Mouse (Mus musculus) midbrain, postnatal 0 days (tissue): ENCODE measurements around the gene Ttll12. TPM values are rescaled to one million over a fixed set of nuclear protein-coding genes. Genes with fewer than 3 reads are reported as not detected.

ENCODE experiments used
- ATAC-seq: fragments of 200-750 bp; cut with Nextera tagmentation; 2 replicates; pipeline ENCODE4 v1.8.0; 2017; ENCODE audit warnings: moderate number of reproducible peaks, mild to moderate bottlenecking, moderate TSS enrichment, moderate library complexity; ENCODE audit not compliant: low FRiP score
- DNase-seq: peaks from one replicate; pipeline ENCODE4 v3.0.0-alpha.2; 2015; ENCODE audit warnings: low spot score
- H3K27ac ChIP-seq: fragments of 300-500 bp; sonication (generic); 2 replicates; pipeline ENCODE4 v1.5.1; 2014; ENCODE audit warnings: low read depth, mild to moderate bottlenecking, low read length, mixed read lengths
- H3K27me3 ChIP-seq: fragments of 300-500 bp; sonication (generic); 2 replicates; pipeline ENCODE4 v1.6.1; 2014; ENCODE audit warnings: low read length, control low read depth, mixed read lengths; ENCODE audit not compliant: insufficient read depth
- H3K36me3 ChIP-seq: fragments of 300-500 bp; sonication (generic); 2 replicates; pipeline ENCODE4 v1.6.1; 2014; ENCODE audit warnings: low read length, control low read depth, mixed read lengths; ENCODE audit not compliant: insufficient read depth
- H3K4me1 ChIP-seq: fragments of 300-500 bp; sonication (generic); 2 replicates; pipeline ENCODE4 v1.6.1; 2014; ENCODE audit warnings: mild to moderate bottlenecking, control low read depth, antibody characterized with exemption, low read length, mixed read lengths; ENCODE audit not compliant: insufficient read depth
- H3K4me2 ChIP-seq: fragments of 300-500 bp; sonication (generic); 2 replicates; pipeline ENCODE4 v1.6.1; 2014; ENCODE audit warnings: low read depth, mild to moderate bottlenecking, low read length, mixed read lengths; ENCODE audit not compliant: poor library complexity, severe bottlenecking
- H3K4me3 ChIP-seq: fragments of 300-500 bp; sonication (generic); 2 replicates; pipeline ENCODE4 v1.5.1; 2014; ENCODE audit warnings: low read depth, mild to moderate bottlenecking, low read length, moderate library complexity
- H3K9ac ChIP-seq: fragments of 300-500 bp; sonication (generic); replicated peaks from 2 replicates; pipeline ENCODE4 v1.6.1; 2014; ENCODE audit warnings: mild to moderate bottlenecking, low read length, moderate library complexity, mixed read lengths; ENCODE audit not compliant: poor library complexity, severe bottlenecking
- H3K9me3 ChIP-seq: fragments of 300-500 bp; sonication (generic); 2 replicates; pipeline ENCODE4 v1.6.1; 2016; ENCODE audit warnings: low read length, control low read depth
- CTCF ChIP-seq: IDR thresholded peaks from 2 replicates; pipeline ENCODE4 v1.5.1; 2016; ENCODE audit warnings: antibody characterized with exemption, mild to moderate bottlenecking
- whole genome bisulfite sequencing: fragments of 180-500 bp; shearing (Covaris S2); extraction: QIAGEN DNeasy Blood & Tissue Kit; methylation state at CpG from one replicate; pipeline ENCODE4 v1.1.7; 2014; 5-methylcytosine and 5-hydroxymethylcytosine counted together
- polyA plus RNA-seq: library from polyadenylated mRNA; unstranded; fragments of >200 nt; fragmentation: Nextera tagmentation; extraction: Ambion mirVana; gene quantifications from 2 replicates; pipeline ENCODE4 v1.2.1, GENCODE M21; 2015
- total RNA-seq: library from RNA; depleted of rRNA; stranded (reverse); fragments of >200 nt; gene quantifications from 2 replicates; pipeline ENCODE4 v1.2.3, GENCODE M21; 2014

Gene Ttll12
- total and polyA plus RNA-seq, 2 experiments from 2014 or later = 39.1 to 56.4 TPM

- no peak for TF ChIP-seq CTCF
- Histone ChIP-seq H3K4me2 (no peak overlapping the region), H3K36me3 (0 out of 2 replicates have a peak, but pooled peaks cover under 1% of the 10 kb centered on the region), H3K4me1 (no peaks in the 10 kb centered on the region), H3K27me3 (no peaks in the 10 kb centered on the region), H3K4me3 (no peak overlapping the region), H3K27ac (no peak overlapping the region), H3K9me3 (no peaks in the 10 kb centered on the region), H3K9ac (no peak overlapping the region)
- DNase-seq = no peak
- no peak for ATAC-seq
- WGBS = 73% methylated on average over 4 of the region's 4 CpGs
Observed at GRCm38 (mm10) chr15:83539905-83540304, 55.1 kb downstream of the Ttll12 start.

GRCm38 (mm10) chr15:83538855-83539254 lies 56.1 kb downstream of the Ttll12 start:
- Histone ChIP-seq H3K4me1 (no peaks in the 10 kb centered on the region), H3K36me3 (no peaks in the 10 kb centered on the region), H3K4me2 (no peak overlapping the region), H3K27me3 (no peaks in the 10 kb centered on the region), H3K27ac (no peak overlapping the region), H3K9me3 (no peaks in the 10 kb centered on the region), H3K4me3 (no peak overlapping the region), H3K9ac (no peak overlapping the region)
- ATAC-seq (no peak), DNase-seq (no peak)
- WGBS = 97% methylated on average over 2 of the region's 2 CpGs
- TF ChIP-seq CTCF = no peak

GRCm38 (mm10) chr15:83535890-83536231 lies 59.1 kb downstream of the Ttll12 start:
- Histone ChIP-seq H3K4me2 (no peak overlapping the region), H3K9me3 (no peaks in the 10 kb centered on the region), H3K27me3 (no peaks in the 10 kb centered on the region), H3K4me3 (no peak overlapping the region), H3K36me3 (no peaks in the 10 kb centered on the region), H3K9ac (no peak overlapping the region), H3K27ac (no peak overlapping the region), H3K4me1 (no peaks in the 10 kb centered on the region)
- ATAC-seq (no peak), DNase-seq (no peak)
- no peak for TF ChIP-seq CTCF
- WGBS = 90% methylated on average over 6 of the region's 6 CpGs

GRCm38 (mm10) chr15:83534960-83535889 lies 59.7 kb downstream of the Ttll12 start:
- Histone ChIP-seq H3K36me3 (no peaks in the 10 kb centered on the region), H3K4me2 (no peak overlapping the region), H3K9me3 (no peaks in the 10 kb centered on the region), H3K4me1 (no peaks in the 10 kb centered on the region), H3K27me3 (no peaks in the 10 kb centered on the region), H3K4me3 (no peak overlapping the region), H3K9ac (no peak overlapping the region), H3K27ac (no peak overlapping the region)
- DNase-seq (no peak), ATAC-seq (no peak)
- TF ChIP-seq CTCF = no peak
- 83% methylated on average over 17 of the region's 17 CpGs for WGBS

- Histone ChIP-seq H3K4me2 (no peak overlapping the region), H3K9ac (no peak overlapping the region), H3K36me3 (no peaks in the 10 kb centered on the region), H3K9me3 (no peaks in the 10 kb centered on the region), H3K4me3 (no peak overlapping the region), H3K27me3 (peaks cover 6% of the 10 kb centered on the region; the same call in 1 of the 2 replicates), H3K4me1 (no peaks in the 10 kb centered on the region), H3K27ac (no peak overlapping the region)
- 81% methylated on average over 7 of the region's 7 CpGs for WGBS
- TF ChIP-seq CTCF = no peak
- no peak for DNase-seq
- ATAC-seq = no peak
Observed at GRCm38 (mm10) chr15:83532606-83533005, 62.4 kb downstream of the Ttll12 start.

- Histone ChIP-seq H3K4me3 (no peak overlapping the region), H3K4me2 (no peak overlapping the region), H3K9me3 (no peaks in the 10 kb centered on the region), H3K4me1 (peaks cover 1% of the 10 kb centered on the region; the same call in 1 of the 2 replicates), H3K9ac (no peak overlapping the region), H3K27ac (no peak overlapping the region), H3K36me3 (no peaks in the 10 kb centered on the region), H3K27me3 (peaks cover 12% of the 10 kb centered on the region; the same call in 1 of the 2 replicates)
- peak; percentile 37 for TF ChIP-seq CTCF
- WGBS = 82% methylated on average over 5 of the region's 5 CpGs
- ATAC-seq (no peak), DNase-seq (no peak)
Observed at GRCm38 (mm10) chr15:83531961-83532469, 62.9 kb downstream of the Ttll12 start.
